Mouse (Mus musculus) intestine, embryonic 16.5 days (tissue): ENCODE measurements around the gene Cyp2s1. TPM values are rescaled to one million over a fixed set of nuclear protein-coding genes. Genes with fewer than 3 reads are reported as not detected.

Experiments used
- ATAC-seq: fragments of 200-750 bp; cut with Nextera tagmentation; 2 replicates; pipeline ENCODE4 v1.8.0; 2017; ENCODE audit warnings: moderate TSS enrichment, moderate library complexity
- H3K27ac ChIP-seq: fragments of 300-500 bp; sonication (generic); 2 replicates; pipeline ENCODE4 v1.5.1; 2014; ENCODE audit warnings: mild to moderate bottlenecking, low read length
- H3K27me3 ChIP-seq: fragments of 300-500 bp; sonication (generic); replicated peaks from 2 replicates; pipeline ENCODE4 v1.6.1; 2014; ENCODE audit warnings: low read length, control low read depth, mixed read lengths; ENCODE audit not compliant: control insufficient read depth, insufficient read depth
- H3K36me3 ChIP-seq: fragments of 300-500 bp; sonication (generic); 2 replicates; pipeline ENCODE4 v1.6.1; 2014; ENCODE audit warnings: low read length, control low read depth; ENCODE audit not compliant: control insufficient read depth, insufficient read depth
- H3K4me1 ChIP-seq: fragments of 300-500 bp; sonication (generic); 2 replicates; pipeline ENCODE4 v1.6.1; 2014; ENCODE audit warnings: low read length, control low read depth, mixed read lengths; ENCODE audit not compliant: control insufficient read depth, insufficient read depth
- H3K4me2 ChIP-seq: fragments of 300-500 bp; sonication (generic); 2 replicates; pipeline ENCODE4 v1.6.1; 2014; ENCODE audit warnings: low read depth, low read length, control low read depth
- H3K4me3 ChIP-seq: fragments of 300-500 bp; sonication (generic); 2 replicates; pipeline ENCODE4 v1.5.1; 2014; ENCODE audit warnings: mild to moderate bottlenecking, low read length
- H3K9ac ChIP-seq: fragments of 300-500 bp; sonication (generic); 2 replicates; pipeline ENCODE4 v1.6.1; 2014; ENCODE audit warnings: low read depth, low read length
- H3K9me3 ChIP-seq: fragments of 300-500 bp; sonication (generic); 2 replicates; pipeline ENCODE4 v1.6.1; 2016; ENCODE audit warnings: low read length, control low read depth; ENCODE audit not compliant: control insufficient read depth
- WGBS: fragments of 180-500 bp; shearing (Covaris S2); extraction: QIAGEN DNeasy Blood & Tissue Kit; methylation state at CpG from one replicate; pipeline ENCODE4 v1.1.7; 2014; 5-methylcytosine and 5-hydroxymethylcytosine counted together
- polyA plus RNA-seq: library from polyadenylated mRNA; unstranded; fragments of >200 nt; fragmentation: Nextera tagmentation; extraction: Ambion mirVana; gene quantifications from 2 replicates; pipeline ENCODE4 v1.2.1, GENCODE M21; 2015

The Cyp2s1 gene
- polyA plus RNA-seq, 1 experiment from 2014 or later, result 41.3 TPM

DNA sequence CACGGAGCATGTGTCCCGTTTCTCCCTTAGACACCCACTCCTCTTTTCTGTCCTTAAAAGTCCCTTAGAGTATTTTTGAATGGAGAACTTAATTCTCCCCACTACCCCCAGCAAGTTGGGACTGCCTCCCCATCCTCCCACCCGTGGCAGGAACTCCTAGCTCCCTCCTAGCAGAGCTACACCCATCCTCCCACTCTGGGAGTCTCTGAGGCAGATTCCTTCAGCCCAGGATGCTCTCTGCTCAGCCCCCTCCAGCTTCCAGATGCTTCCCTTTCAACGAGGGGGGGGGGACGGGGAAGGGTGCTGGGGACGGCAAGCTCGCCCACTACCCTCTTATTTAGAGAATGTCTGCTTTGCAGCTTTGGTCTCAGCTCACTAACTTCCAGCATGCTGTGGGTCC, 1.1 kb downstream of the Cyp2s1 start:
- no peak for ATAC-seq
- no peaks in the 10 kb centered on the region for H3K9me3 ChIP-seq
- H3K4me3 ChIP-seq, result peak overlapping the region; percentile 69
- H3K4me2 ChIP-seq, result peak overlapping the region; percentile 95
- H3K4me1 ChIP-seq, result peaks cover 9% of the 10 kb centered on the region
- 13% methylated on average over 7 of the region's 7 CpGs for WGBS
- H3K9ac ChIP-seq, result peak overlapping the region; percentile 82
- H3K27me3 ChIP-seq, result no peaks in the 10 kb centered on the region
- H3K27ac ChIP-seq, result peak overlapping the region; percentile 91
- H3K36me3 ChIP-seq, result no peaks in the 10 kb centered on the region

- H3K9ac ChIP-seq, result no peak overlapping the region
- H3K27ac ChIP-seq, result no peak overlapping the region
- H3K9me3 ChIP-seq, result no peaks in the 10 kb centered on the region
- no peak for ATAC-seq
- H3K4me2 ChIP-seq, result peak overlapping the region; percentile 95; the same call in 1 of the 2 replicates
- WGBS, result 66% methylated on average over 9 of the region's 9 CpGs
- H3K4me3 ChIP-seq, result no peak overlapping the region
- no peaks in the 10 kb centered on the region for H3K36me3 ChIP-seq
- H3K4me1 ChIP-seq, result peaks cover 9% of the 10 kb centered on the region
- no peaks in the 10 kb centered on the region for H3K27me3 ChIP-seq
Observed at GRCm38 (mm10) chr7:25814711-25815110, 2.0 kb downstream of the Cyp2s1 start.

DNA sequence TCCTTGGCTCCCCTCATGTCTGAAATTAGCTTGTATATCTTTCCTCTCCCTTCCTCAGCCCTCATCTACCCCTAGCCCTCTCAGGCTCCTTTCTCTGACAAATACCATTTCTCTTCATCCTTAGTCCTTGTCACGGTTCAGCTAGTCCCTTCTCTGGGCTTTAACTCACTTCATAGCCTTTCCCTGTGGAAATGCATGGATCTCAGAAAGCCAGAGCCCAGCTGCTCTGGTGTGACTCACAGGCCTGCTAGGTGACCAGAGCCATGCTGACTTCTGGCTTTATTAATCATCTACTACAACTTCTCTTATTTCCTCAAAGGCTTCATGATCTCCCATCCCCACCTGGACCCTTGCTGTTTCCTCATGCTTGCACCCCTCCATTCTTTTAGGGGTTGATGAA, 4.5 kb downstream of the Cyp2s1 start:
- no peak overlapping the region for H3K4me3 ChIP-seq
- no peak overlapping the region for H3K9ac ChIP-seq
- H3K27ac ChIP-seq, result no peak overlapping the region
- ATAC-seq, result no peak
- H3K27me3 ChIP-seq, result no peaks in the 10 kb centered on the region
- no peaks in the 10 kb centered on the region for H3K9me3 ChIP-seq
- H3K4me2 ChIP-seq, result no peak overlapping the region
- no peaks in the 10 kb centered on the region for H3K36me3 ChIP-seq
- peaks cover 9% of the 10 kb centered on the region for H3K4me1 ChIP-seq
- WGBS, result 78% methylated on average over 1 of the region's 1 CpGs

- Histone ChIP-seq H3K27me3 (no peaks in the 10 kb centered on the region), H3K27ac (no peak overlapping the region), H3K36me3 (no peaks in the 10 kb centered on the region), H3K4me3 (no peak overlapping the region), H3K4me2 (no peak overlapping the region), H3K9me3 (no peaks in the 10 kb centered on the region), H3K9ac (no peak overlapping the region), H3K4me1 (peaks cover 9% of the 10 kb centered on the region)
- 83% methylated on average over 2 of the region's 2 CpGs for WGBS
- no peak for ATAC-seq
Observed at GRCm38 (mm10) chr7:25811716-25812115, 5.0 kb downstream of the Cyp2s1 start.

DNA sequence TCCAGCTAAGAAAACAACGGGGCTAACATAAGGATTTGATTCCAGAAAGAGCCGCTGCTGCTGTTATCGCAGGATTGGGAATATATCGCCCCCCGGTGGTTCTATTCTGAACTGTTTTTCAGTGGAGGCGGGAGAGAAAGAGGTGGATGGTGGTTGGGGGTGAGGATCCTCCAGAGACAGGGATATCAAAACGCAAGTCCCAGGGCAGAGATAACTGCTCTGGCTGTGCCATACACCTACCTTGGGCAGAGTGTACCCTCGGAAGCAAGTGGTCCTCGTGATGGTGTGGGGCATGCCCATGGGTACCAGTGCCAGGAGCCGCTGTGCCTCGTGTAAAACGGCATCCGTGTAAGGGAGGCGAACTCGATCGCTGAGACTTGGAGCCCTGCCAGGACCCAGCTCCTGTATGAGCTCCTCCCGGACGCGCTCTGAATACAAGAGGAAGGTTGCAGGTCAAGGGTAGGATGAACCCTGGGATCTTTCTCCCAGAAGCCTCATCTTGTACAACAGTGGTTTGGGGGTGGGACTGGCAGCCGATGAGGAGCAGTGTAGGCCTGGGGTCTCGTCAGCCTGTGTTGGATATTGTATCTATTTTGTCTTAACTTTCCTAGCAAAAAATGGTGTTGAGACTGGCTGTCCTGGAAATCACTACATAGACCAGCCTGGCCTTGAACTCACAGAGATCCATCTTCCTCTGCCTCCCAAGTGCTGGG, 10.9 kb downstream of the Cyp2s1 start:
- WGBS, result 16% methylated on average over 21 of the region's 21 CpGs
- Histone ChIP-seq H3K36me3 (no peaks in the 10 kb centered on the region), H3K4me1 (peaks cover 17% of the 10 kb centered on the region), H3K27me3 (no peaks in the 10 kb centered on the region), H3K4me3 (peak overlapping the region; percentile 13), H3K27ac (no peak overlapping the region), H3K9ac (peak overlapping the region; percentile 48), H3K4me2 (peak overlapping the region; percentile 39), H3K9me3 (no peaks in the 10 kb centered on the region)
- peak; percentile 27 for ATAC-seq

GRCm38 (mm10) chr7:25804792-25805191, 11.9 kb downstream of the Cyp2s1 start:
- WGBS, result 76% methylated on average over 4 of the region's 4 CpGs
- ATAC-seq, result no peak

GRCm38 (mm10) chr7:25803460-25803859, 13.3 kb downstream of the Cyp2s1 start:
- H3K4me3 ChIP-seq, result no peak overlapping the region
- H3K9ac ChIP-seq, result 0 out of 2 replicates have a peak overlapping the region, but pooled peaks have one; percentile 10
- no peaks in the 10 kb centered on the region for H3K9me3 ChIP-seq
- H3K27ac ChIP-seq, result peak overlapping the region; percentile 18; the same call in 1 of the 2 replicates
- WGBS, result 79% methylated on average over 13 of the region's 13 CpGs
- H3K4me1 ChIP-seq, result peaks cover 17% of the 10 kb centered on the region
- ATAC-seq, result no peak
- H3K4me2 ChIP-seq, result no peak overlapping the region
- H3K27me3 ChIP-seq, result no peaks in the 10 kb centered on the region
- H3K36me3 ChIP-seq, result no peaks in the 10 kb centered on the region

More at GRCm38 (mm10) chr7:25804792-25805191, 11.9 kb downstream of the Cyp2s1 start:
- Histone ChIP-seq H3K4me3 (no peak overlapping the region), H3K9ac (no peak overlapping the region), H3K9me3 (no peaks in the 10 kb centered on the region), H3K27ac (no peak overlapping the region), H3K4me1 (peaks cover 17% of the 10 kb centered on the region), H3K27me3 (no peaks in the 10 kb centered on the region), H3K4me2 (no peak overlapping the region), H3K36me3 (no peaks in the 10 kb centered on the region)

DNA sequence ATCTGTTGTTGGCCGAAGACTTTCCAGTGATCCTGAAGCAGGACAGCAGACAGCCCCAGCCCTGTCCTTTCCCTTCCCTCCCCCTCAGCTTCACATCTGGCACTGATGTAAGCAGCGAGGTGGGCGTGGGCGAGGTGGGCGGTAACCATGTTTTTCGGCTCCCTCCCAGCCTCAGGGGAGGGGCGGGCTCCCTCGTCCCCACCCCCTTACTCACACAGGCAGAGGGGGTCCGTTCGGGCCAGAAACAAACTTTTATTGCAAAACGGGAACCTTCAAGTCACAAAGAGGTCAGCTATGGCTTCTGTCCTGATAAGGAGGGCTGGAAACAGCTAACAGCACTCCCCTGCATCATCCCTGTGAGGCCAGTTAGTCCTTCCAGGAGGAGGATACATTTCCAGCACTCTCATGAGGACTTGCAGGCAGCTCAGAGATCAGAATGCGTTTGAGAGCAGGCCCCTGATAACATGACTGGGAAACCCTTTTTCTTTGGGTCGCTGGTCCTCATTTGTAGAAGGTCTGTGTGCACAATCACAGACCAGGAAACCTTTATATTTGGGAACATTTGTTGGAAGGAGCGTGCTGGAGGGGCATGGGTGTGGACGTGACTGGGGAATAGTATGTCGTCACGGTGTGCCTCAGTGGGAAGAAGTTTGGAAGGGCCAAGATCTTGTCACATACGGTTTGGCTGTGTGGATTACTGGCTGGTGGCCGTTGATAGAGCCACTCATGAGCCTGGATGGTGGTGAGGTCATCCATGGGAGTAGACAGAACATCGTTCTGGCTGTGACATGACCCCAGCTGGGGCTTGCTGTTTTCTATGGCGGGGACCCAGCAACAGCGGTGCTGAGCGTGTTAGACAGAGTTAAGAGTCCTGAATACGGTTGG, 14.2 kb downstream of the Cyp2s1 start:
- Histone ChIP-seq H3K36me3 (no peaks in the 10 kb centered on the region), H3K4me2 (peak overlapping the region; percentile 26; the same call in 1 of the 2 replicates), H3K9me3 (no peaks in the 10 kb centered on the region), H3K4me1 (peaks cover 17% of the 10 kb centered on the region), H3K9ac (peak overlapping the region; percentile 8; the same call in 1 of the 2 replicates), H3K4me3 (no peak overlapping the region), H3K27ac (peak overlapping the region; percentile 52), H3K27me3 (no peaks in the 10 kb centered on the region)
- WGBS, result 25% methylated on average over 24 of the region's 24 CpGs
- peak; percentile 54 for ATAC-seq

GRCm38 (mm10) chr7:25801031-25801430, 15.7 kb downstream of the Cyp2s1 start:
- no peak overlapping the region for H3K4me3 ChIP-seq
- peaks cover 16% of the 10 kb centered on the region for H3K4me1 ChIP-seq
- H3K27ac ChIP-seq, result no peak overlapping the region
- no peak for ATAC-seq
- no peak overlapping the region for H3K4me2 ChIP-seq
- H3K27me3 ChIP-seq, result no peaks in the 10 kb centered on the region
- H3K9me3 ChIP-seq, result no peaks in the 10 kb centered on the region
- 90% methylated on average over 6 of the region's 6 CpGs for WGBS
- no peak overlapping the region for H3K9ac ChIP-seq
- no peaks in the 10 kb centered on the region for H3K36me3 ChIP-seq
